Mouse (Mus musculus) embryo, embryonic 10.5 days (tissue): ENCODE measurements at regions not wholly inside any gene's neighbourhood (a gene's known extent, or its start where the extent isn't known, plus 50 kb on each side); places are given as distances from the start of the nearest gene placed in this dataset.
A peak's percentile ranks its signal among the peaks of the same experiment; 100 is the strongest.

Source experiments
- DNase-seq: peaks from one replicate; pipeline ENCODE4 v3.0.0-alpha.2; 2015; ENCODE audit warnings: low spot score

- DNase-seq = peak; percentile 66
Measured at GRCm38 (mm10) chrX:119852436-119852835, 74.6 kb upstream of the Pabpc5 start.
